Mouse (Mus musculus) urinary bladder, postnatal 25 days (tissue): Measurements from ENCODE around the gene Knop1.

ENCODE experiments used
- DNase-seq: peaks from one replicate; pipeline ENCODE4 v3.0.0; 2022; ENCODE audit warnings: low spot score

Gene Knop1

DNA sequence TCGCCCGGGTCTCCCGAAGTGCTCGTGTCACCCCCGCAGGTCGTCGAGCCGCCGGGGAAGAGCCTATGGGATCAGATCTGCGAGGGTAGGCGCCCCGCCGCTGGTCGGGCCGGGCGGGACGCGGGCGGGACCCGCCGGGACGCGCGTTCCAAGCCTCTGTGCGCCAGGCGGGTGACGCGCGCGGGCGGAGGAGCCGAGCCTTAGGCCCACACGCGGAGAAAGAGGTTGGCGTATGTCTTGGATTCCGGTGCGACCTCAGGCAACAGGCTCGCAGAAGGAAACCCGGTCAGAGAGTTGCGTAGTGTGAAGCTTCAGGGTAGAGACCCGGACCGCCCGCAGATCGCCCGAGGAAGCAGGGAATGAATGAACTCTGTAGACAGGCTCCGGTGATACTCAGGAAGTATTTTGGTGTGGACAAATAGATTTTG is at the start of gene Knop1:
Knop1 (minus strand) TSS at position 378 of the 428 bp plus-strand sequence.
- no peak for DNase-seq

DNA sequence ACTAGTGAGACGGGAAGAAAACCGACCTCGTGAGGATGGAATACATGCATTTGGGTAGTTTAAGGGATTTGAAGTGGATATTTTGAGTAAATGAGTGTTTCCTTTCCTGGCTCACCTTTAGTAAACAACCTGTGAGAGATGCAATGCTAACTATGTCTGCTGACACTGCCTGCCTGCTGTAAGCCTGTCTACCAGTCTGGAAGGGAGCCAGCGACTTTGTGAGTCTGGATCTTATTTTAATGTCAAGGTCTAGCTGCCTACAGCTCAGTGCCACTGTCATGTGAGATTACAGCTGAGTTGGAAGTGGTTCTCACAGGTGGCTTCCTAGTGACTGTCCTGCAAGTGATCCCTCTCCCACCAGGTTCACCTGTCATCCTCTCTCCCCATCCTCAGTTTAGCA is 48.5 kb upstream of the Knop1 start:
- no peak for DNase-seq

DNA sequence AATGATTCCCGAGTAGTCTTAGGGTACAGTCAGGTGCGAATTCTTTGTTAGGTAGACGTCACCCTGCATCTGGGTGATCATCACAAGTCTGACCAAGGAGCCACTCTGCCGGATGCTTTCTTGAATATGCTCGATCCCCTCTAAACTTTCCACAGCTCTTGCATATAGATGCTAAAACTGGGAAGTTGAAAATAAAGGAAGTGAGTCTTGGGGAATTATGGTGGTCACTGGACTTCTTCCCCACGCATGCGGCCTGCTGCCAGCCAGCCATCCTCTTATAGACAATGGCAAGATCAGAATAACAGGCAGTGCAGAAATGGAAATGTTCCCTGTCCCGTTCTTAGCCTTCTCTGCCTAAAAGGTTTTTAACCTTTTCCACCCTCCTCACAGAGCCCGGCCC is 47.8 kb upstream of the Knop1 start:
- no peak for DNase-seq

DNA sequence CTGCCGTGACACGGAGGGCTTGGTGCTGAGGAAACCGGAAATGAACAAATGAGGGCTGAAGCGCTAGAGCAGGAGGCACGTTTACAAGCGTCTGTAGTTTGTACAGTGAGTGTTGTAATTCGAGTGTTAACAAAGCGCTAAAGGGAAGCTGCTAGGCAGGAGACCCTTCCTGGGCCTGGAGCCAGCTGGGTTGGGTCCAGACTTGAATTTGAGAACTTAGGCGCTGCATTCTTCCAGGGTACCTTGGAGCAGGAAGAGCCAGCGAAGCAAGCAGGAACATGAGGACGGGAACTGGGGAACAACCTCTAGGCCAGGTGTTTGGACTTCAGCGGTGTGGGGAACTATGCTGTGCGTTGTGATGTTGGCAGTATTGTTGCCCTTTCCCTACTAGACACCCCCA is 46.9 kb upstream of the Knop1 start:
- peak; percentile 41 for DNase-seq

DNA sequence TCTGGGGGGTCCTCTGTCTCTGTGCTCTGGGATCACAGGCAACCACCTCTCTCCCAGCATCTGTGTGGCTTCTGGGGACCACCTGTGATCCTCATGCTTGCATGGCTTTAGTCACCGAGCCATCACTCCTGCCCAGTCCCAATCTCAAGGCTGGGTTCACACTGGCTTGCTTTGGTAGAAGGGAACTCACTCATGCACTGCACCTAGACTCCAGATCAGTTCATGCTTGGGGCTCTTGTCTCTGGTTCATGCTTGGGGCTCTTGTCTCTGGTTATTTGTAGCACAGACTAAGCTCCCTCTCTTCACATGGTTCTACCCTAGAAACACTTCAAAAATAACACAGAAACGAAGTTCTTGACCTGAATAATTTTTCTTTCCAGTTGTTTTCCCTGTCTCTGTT is 44.0 kb upstream of the Knop1 start:
- no peak for DNase-seq

DNA sequence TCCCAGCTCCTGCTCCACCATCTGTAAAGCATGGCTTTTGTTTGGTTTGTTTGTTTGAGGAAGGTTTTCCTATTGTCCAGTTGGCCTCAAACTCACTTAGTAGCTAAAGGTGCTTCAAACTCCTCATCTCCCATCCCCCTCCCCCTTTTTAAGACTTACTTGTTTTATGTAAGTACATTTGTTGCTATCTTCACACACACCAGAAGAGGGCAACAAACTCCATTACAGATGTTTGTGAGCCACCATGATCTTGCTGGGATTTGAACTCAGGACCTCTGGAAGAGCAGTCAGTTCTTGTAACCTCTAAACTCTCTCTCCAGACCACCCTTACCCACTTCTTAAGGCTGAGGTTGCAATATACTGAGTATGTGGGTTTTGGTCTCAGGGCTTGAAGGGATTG is 42.0 kb upstream of the Knop1 start:
- no peak for DNase-seq

DNA sequence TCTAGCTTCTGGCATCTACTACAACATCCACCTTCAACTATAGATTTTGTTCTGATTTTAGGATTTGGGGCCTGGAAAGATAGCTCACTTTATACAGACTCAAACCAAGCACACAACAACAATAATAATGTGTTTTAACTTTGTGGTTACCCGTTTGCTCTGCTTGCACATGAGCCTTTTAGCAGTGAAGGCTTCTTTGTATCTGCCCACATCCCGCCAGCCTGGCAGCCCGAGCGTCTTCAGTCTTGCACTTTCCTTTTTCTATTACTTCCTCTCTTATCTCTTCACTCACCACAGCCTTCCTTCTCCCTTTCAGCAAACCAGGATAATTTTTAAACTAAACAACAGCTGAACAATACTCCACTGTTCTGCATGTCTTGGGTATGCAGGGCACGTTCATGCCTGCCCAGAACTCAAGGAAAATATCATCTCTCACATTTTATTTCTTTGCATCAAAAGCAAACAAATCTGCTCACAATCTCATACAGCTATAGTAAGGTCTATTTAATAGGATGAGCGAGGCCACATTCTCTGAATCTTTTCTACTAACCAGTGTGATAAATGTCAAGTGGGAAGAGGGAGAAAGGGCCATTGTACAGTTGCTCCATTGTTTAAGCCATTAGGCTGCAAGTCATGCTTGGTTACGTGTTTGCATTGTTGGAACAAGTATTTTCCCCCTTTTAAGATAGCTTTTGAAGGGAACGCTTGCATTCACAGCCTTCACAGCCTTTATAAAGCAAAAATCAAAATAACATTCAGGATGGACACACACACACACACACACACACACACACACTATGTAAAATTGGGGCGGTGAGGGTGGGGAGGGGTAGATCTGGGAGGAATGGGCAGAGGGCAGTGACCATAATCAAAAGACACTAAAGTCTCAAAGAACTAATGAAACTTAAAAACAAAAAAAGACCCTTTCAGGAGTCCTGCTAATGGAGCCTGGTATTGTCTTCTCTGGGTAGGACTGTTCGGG is 39.7 kb upstream of the Knop1 start:
- no peak for DNase-seq

DNA sequence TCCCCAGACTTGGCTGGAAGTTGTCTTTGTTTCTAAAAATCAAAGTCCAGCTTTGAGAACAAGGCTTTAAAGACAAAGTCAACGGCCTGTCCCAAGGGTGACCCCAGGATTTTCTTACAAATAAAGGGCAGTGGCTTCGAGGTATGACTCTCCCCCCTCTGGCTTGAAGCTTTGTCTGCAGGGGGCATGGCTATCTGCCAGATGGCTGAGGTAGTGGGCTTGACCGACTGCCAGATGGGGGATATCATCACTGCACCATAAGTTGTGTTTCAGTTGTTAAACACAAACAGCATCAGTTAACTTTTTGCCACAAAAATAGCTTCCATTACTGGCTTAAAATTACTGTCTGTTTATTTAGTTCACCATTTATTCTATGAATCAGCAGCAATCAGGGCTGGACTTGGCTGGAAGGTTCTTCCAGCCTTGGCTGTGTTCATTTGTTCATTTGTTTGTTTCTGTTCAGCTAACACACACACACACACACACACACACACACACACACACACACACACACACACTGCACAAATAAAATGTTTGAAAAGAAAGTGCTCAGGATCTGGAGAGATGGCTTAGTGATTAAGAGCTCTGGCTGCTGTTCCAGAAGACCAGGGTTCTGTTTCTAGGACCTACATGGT is 33.1 kb upstream of the Knop1 start:
- DNase-seq = no peak

DNA sequence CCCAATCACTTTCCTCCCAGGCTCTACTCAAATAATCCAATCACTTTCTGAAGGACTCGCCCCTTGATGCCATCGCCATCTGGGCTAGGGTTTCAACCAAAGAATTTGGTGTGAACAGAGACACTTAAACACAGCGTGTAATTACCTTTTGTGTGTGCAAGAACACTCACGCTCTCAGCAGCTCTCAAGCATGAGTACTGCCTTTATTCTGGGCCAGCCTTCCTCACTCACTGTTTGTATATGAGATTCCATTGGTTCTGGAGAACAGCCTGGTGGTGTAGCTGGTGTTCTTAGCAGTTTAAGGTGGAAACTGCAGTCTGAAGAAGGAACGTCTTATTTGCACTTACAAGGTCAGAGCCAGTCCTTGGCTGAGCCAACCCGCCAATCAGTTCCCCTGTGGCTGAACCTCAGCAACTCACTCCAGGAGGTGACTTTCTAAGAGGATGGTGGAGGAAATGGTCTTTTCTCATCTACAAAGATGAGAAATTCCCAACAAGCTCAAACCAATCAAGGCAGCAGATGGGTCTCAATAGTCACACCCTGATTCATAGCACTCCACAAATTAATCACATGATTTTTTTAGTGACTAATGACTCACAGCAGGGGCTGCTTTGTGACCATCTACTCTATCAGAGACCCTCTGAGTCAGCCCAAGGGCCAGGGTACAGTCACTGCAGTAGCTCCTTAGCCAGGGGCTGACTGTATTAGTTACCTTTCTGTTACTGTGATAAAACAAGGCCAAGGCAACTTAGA is 31.4 kb upstream of the Knop1 start:
- DNase-seq = no peak

DNA sequence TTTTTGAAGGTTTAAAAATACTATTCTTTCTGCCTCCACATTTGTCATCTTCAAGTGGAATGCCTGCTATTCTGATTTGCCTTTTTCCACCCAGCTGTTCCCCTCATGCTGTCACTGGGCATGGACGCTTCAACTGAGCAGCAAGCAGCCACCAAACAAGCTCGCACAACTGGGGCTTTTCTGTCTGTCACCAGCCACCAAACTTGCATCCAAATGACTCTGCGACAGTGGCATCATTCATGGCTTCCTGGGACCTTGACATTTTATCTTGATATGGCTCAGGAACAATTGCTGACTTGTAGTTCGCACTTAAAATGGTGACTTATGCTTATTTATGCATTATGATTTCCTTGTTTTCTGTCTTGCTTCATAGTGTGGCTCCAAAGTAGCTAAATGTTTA is 28.9 kb upstream of the Knop1 start:
- DNase-seq = no peak

DNA sequence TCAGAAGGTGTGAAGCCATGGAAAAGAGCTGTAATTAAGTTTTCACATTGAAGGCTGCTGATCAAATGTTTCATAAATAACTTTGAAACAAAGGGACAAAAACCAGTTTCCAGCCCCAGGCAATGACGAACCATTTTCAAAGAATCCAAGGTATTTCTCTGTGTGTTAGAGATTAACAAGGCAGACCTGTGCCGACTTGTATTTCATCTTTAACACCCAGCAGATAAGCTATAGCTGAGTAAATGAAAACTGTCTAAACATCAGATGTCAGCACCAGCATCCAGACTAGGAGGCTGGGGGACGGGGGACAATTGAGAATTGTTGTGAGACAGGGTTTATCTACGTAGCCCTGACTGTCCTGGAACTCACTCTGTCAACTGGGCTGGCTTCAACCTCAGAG is 27.9 kb upstream of the Knop1 start:
- no peak for DNase-seq

DNA sequence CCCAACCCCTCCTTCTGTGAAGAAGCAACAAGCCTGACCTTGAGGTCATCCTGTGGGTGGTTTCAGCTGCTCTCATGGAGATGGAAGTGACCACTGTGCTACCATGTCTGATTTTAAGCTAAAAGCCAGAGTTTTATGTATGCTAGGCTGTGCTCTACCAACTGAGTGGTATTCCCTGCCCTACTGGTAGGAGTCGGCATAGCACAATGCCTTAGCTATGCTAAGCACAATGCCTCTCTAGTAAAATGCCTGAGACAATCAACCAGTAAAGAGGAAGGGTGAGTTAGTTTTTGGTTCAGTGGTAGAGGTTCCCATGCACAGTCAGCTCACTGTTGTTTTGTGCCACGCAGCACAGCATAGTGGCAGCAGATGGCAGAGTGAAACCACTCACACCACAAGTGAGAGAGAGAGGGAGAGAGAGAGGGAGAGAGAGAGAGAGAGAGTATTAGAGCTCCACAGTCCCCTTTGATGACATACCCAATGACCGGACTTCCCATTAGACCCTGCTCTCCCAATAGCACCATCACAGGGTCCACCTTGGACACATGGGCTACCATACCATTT is 23.5 kb upstream of the Knop1 start:
- no peak for DNase-seq

DNA sequence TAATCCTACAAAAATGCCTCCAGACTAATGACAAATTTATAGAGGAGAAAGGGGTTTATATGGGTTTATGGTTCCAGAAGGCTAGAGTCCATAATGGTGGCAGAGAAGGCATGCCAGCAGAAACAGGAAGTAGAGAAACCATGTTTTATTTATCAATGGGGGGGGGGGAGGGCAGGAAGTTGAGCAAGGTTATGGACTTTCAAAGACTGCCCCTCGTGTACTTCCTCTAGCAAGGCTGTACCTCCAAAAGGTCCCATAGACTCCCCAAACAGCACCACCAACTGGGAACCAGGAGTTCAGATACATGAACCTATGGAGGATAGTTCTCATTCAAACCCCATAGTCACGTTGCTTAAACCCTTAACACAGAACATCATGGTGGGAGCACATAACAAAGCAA is 9.3 kb upstream of the Knop1 start:
- DNase-seq = no peak

DNA sequence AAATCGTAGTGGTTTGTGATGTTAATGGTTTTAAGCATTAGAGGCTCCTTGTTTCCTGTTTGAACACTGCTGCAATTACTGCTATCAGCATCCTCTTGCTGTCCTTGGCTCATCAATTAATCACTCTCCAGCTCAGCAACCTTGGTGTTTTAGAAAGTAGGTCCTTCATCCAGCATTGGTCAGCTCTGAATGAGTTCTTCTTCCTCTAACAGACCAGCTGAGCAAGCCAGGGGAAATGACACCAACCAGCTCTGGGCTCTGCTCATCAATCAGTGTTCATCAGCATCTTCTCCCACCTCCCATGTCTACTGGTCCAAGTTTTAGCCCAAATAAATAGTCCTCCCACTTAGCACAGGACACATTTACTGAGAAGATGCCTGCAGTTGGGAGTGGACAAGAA is 2.6 kb upstream of the Knop1 start:
- no peak for DNase-seq

DNA sequence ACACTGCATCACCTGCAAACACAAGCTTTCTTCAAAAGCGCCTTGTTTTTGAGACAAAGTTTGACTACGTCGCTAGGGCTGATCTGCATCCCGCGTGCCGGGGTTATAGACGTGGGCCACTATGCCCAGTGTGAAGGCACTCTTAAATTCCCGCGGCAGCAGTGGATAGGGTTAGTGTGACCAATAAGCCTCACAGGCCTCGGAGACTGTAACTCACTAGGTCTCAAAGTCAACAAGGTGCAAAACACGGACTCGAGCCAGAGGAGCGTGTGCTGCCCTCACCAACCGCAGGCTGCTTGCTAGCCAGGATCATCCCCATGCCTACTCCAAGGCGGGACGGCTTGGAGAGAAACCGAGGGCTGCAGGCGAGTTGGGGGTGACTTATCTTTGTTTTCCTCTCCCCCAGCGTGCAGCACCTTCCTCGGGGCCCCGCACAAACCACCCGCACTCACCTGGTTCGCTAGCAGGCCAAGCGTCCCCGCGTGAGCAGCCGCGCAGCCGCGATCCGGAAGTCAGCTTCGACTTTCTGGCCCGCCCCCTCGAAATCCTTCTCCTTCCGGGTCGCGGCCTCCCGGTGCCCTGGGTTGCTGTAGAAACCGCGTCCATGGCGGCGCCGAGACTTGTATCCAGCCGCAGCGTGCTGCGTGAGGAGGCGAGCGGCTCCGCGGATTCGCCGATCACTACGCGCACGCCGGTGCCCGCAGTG is 730 bp downstream of the Knop1 start, which contains the start of gene Iqck:
Iqck (plus strand) TSS at position 582 of the 706 bp plus-strand sequence.
- peak; percentile 95 for DNase-seq

DNA sequence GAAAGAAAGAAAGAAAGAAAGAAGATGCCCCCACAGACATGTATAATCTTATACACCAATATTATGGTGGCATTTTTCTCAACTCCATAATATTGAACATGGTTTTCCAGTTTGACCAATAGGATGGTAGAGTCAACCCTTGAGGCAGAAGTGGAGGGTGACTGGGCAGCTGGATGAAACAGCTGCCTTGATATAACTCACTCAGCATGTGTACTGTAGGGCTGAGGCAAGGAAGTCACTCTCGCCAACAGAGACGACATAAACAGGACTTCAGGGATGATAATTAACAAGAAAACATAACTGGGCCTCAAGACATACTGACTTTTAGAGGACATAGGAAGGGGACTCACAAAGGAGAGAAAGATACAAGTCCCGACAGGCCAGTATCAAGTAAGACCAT is 1.4 kb downstream of the Knop1 start:
- no peak for DNase-seq

DNA sequence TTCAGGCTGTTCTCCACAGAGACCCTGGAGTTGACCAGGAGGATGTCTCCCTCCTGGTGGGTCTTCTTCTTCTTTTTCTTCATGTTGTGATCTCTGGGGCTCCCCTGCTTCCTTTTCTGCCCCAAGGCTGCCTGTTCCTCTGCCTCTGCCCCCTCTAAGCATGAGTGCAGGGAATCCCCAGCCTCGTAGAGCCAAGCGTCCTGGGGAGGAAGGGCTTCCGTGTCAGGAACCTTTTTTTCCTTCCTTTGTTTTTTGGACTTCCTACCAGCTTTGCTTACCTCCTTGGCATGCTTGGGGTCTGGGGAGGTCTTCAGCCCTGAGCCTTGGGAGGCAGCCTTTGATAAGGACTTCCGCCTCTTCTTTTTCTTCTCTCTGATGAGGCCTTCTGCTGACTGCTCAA is 3.4 kb downstream of the Knop1 start:
- DNase-seq = no peak

DNA sequence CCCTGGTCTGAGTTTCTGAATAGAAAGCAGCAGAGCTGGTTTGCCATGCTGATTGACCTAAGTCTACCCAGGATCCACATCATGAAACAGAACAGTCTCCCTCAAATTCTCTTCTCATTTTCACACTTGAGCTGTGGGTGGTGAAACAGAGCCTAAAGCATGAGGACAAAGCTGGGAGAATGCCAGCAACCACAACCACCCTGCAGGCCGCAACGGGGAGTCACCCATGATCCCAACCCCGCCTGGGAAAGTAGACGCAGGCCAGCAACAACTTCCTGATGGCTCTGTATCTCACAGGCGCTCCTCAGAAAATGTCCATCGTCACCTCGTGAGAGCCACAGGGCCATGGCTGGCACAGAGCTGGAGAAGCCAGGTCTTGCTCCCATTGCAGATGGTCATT is 4.5 kb downstream of the Knop1 start:
- no peak for DNase-seq

DNA sequence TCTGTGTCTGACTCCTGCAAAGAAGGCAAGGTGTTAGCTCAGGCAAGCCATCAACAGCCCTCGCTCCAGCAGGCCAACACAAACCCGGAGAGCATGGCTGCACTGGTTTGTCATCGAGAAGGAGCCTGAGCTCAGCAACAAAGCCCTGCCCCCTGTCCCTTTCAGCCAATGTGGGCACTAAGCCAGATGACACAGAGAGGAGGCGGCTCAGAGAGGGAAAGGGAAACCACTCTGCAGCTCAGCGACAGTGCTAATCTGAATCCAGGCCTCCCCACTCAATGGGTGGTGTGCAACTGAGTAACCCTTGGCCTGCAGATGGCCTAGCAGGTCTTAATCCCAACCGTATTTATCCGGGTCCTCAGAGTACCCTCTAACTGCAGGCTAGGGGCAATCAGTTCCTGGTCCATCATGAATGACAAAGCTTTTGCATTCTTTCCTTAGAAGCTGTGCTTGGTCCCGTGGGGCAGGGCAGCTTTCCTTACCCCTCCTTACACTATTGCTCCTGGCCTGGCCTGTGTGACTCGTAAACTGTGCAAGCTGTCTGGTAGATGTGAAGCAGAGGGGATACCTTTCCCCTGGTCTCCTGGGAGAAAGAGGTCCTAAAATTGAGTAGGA is 5.3 kb downstream of the Knop1 start:
- DNase-seq = no peak

DNA sequence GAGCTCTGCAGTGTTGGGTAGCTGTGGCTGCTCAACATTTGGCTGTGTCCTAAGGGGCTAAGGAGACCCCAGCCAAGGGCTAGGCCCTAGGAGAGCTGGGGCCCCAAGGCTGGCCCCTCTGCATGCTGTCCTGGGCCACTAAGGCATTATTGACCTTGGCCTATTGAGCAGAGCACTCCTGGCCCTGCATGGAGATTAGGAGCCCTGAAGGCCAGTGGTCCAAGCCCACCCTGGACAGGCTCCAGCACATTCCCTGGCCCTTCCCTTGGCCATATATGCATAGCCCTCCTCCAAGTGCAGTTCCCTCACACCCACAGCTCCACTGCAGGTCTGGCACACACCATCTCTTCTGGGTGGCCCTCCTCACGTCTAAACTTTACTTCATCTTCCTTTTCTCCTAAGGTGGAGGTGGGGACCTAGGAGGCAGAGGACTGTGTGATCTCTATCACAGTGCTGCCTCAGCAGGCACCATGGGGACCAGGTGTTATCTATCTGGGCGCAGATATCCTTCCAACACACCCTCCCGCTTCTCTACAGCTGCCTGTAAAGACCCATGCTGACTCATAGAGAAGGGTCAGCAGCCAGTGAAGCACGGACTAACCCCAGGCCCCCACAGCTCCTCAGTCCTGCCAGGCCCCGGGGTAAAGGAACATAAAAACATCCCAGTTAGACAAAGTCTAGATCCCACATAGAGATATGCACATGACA is 6.4 kb downstream of the Knop1 start:
- no peak for DNase-seq

DNA sequence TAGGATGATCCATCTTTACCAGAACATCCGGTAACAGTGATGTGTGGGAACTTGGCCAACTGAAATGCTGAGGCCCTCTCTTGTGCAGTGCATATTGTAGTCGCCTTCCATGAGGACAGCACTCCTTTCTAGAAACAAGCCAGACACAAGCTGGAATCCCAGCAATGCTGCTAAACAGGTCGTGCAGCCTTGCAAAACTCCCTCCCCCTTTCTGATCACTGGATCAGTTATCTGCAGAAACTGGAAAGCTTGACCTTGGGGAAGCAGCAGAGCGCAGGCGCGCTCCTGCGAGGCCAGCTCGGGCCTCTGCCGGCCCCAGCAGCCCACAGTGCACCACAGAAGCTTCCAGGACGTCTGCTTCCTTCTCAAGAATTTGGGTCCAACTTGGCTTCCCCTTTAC is 7.3 kb downstream of the Knop1 start:
- peak; percentile 51 for DNase-seq
